Mouse (Mus musculus): ENCODE measurements at regions not wholly inside any gene's neighbourhood (a gene's known extent, or its start where the extent isn't known, plus 50 kb on each side); places are given as distances from the start of the nearest gene placed in this dataset.

GRCm38 (mm10) chr1:104578123-104578522 is 190.2 kb upstream of the Cdh20 start:
- DNase-seq (ENCODE audit: low read depth, low spot score), result no peak

DNA sequence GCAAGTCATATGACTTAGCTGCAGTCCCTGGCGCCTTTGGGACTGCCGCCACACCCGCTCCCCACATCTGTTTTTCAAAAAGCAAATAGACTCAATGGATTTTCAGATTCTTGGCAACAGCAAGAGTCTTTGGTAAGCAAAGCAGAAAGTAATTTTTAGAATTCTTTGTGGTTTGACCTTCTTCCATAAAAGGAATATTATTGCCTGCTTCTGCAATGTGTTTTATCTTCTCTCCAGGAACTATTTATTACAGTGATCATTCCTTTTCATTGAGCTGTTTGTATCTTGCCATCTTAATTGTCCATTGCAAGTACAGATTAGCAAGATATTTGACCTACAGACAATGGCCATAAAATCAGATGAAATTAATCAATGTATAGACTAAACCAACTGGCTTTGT is 184.2 kb upstream of the Cdh20 start:
- DNase-seq (ENCODE audit: low read depth, low spot score), result no peak

DNA sequence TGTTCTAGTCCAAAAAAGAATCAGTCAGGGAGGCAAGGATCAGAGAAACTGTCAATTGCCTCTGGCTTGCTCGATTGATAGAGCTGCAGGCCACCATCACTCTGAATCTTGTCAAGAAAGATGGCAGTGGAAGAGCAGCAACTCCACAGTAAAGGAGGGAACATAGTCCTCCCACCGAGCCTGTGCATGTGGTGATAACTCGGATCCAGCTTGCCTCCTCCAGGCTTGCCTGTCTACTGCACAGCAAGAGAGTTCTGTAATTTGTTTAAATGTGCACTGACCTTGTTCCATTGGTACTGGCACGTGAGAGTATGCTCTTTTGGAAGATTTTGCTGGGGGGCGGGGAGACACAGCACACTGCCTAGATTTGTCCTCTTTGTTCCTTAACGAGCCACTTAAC is 181.3 kb upstream of the Cdh20 start:
- no peak for DNase-seq (ENCODE audit: low read depth, low spot score)

- DNase-seq (ENCODE audit: low read depth, low spot score), result no peak
Observed at GRCm38 (mm10) chr1:104605301-104605700, 163.0 kb upstream of the Cdh20 start.

- DNase-seq (ENCODE audit: low read depth, low spot score), result peak; percentile 5
Observed at GRCm38 (mm10) chr1:104609409-104609808, 158.9 kb upstream of the Cdh20 start.

DNA sequence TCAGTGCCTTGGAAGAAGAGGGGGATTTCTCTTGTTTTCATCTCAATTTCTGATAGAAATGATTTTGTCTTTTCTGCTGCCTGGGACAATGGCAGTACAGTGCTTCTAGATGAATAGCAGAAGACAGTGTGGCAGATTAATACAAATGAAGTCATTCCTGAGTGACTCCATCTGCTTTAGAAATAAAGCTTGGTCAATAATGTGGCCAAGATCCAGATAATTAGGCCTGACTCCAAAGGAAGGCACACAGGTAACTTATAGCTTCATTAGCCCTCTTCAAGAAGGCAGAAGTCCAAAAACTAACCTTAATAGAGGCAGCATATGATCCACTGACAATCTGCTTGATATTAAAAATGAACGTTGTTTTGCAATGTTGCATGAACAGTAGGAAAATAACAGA is 151.0 kb upstream of the Cdh20 start:
- no peak for DNase-seq (ENCODE audit: low read depth, low spot score)

- no peak for DNase-seq (ENCODE audit: low read depth, low spot score)
Observed at GRCm38 (mm10) chr1:104619805-104620375, 148.4 kb upstream of the Cdh20 start.

- no peak for DNase-seq (ENCODE audit: low read depth, low spot score)
Observed at GRCm38 (mm10) chr1:104625528-104625927, 142.8 kb upstream of the Cdh20 start.

DNA sequence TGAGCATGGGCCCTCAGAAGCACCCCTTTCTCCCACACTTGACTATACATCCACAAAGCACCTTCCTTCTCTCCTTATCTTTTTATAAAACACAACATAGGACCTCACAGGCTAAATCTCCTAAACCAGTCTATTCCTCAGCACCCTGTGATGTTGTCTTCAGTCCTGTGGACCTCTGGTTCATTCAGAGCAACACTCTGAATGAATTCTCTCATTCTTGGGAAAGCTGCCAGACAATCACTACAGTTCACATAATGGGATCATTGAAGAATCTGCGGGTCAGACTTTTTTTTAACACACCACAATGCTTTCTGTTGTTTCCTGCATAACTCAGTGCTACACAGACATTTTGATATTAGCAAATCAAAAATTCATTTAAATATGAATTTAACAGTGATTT is 115.9 kb upstream of the Cdh20 start:
- DNase-seq (ENCODE audit: low read depth, low spot score), result no peak
